Mouse (Mus musculus): Measurements from ENCODE around the gene Foxb1.

- no peak for TF ChIP-seq CTCF (IDR thresholded peaks at IDR 0.05; ENCODE audit: low read depth)
- no peak for TF ChIP-seq EP300 (optimal IDR thresholded peaks at IDR 0.05)
These were observed 2.0 kb upstream of the Foxb1 start for GRCm38 (mm10) chr9:69762703-69763102.

Measured in stomach, postnatal 0 days (tissue).